Mouse (Mus musculus): ENCODE data around the gene Gm20403. TPM values are rescaled to one million over a fixed set of nuclear protein-coding genes. Genes with fewer than 3 reads are reported as not detected.
A peak's percentile ranks its signal among the peaks of the same experiment; 100 is the strongest.

Gm20403 gene
- polyA plus RNA-seq (2015; fragmentation: Nextera tagmentation; extraction: Ambion mirVana), result not detected in 2 replicates

DNA sequence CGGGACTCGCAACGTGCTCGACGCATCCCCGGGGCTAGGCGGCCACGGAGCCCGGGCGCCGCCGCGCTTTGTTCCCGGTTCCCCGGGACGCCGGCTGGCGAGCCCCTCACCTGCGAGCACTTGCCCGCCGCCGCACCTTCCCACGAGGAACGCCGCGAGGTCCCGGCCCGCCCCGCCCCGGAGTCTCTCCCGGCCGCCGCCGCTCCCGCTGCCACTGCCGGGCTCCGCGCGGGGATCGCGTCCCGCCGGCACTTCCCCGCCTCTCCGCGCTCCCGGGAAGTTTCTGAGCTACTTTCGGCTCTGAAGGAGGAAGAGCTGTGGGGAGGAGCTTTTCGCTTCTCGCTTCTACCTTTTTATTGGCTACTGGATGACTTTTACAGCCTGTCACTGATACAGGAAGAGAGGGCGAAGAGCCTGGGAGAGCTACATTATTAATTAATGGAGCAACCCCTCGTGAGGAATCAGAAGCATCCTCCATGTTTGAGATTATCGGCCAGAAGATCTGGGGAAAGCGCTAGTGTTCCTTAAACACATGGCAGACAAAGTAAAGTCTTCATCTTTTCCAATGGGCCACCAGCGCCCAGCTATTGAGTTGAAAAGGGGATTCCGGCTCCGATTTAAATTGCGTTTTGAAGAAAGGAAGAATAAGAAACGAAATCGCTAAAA lies at the start of gene Gm20403:
Gm20403 (minus strand) TSS at position 478 of the 666 bp plus-strand sequence.
- Histone ChIP-seq H3K4me2 (replicated peaks; ENCODE audit: low read depth) (peak within 1 kb of the TSS; percentile 78), H3K27ac (ENCODE audit: low read depth, low read length) (peak within 1 kb of the TSS; percentile 93), H3K27me3 (replicated peaks; ENCODE audit: control insufficient read depth, insufficient read depth, low read length) (no peaks in the 10 kb centered on the region), H3K36me3 (ENCODE audit: control insufficient read depth, insufficient read depth) (no peaks in the 10 kb centered on the region; the same call in 1 of the 2 replicates), H3K4me1 (replicated peaks; ENCODE audit: control insufficient read depth, insufficient read depth, low read length) (no peaks in the 10 kb centered on the region), H3K4me3 (ENCODE audit: low read depth, low read length) (peak within 1 kb of the TSS; percentile 92), H3K9me3 (ENCODE audit: control insufficient read depth) (no peaks in the 10 kb centered on the region), H3K9ac (ENCODE audit: low read depth, low read length) (peak within 1 kb of the TSS; percentile 80)
- ATAC-seq, result peak; percentile 76
- TF ChIP-seq CTCF (IDR thresholded peaks at IDR 0.05; ENCODE audit: low read depth), result no peak
- under 1% methylated on average over 54 of the region's 60 CpGs for WGBS

DNA sequence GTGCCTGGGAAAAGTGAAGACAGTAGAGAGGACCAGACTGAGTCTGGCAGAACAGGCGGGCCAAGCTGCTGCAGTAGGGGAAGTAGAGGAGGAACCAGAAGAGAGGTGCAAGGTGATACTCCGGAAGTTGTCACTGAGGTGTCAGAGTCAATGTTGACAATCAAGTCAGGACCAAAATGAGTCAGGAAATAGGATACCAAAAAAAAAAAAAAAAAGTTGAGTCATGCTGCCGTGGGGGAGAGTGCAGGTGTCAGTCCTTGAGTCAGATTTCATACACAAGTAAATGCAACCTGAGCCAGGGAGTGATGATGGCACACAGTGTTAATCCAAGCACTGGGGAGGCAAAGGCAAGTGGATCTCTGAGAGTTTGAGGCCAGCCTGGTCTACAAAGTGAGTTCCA lies 40.8 kb upstream of the Gm20403 start:
- no peaks in the 10 kb centered on the region for H3K27me3 ChIP-seq (replicated peaks; ENCODE audit: control insufficient read depth, insufficient read depth, low read length)
- H3K4me2 ChIP-seq (replicated peaks; ENCODE audit: low read depth), result no peak overlapping the region
- no peaks in the 10 kb centered on the region for H3K9me3 ChIP-seq (ENCODE audit: control insufficient read depth)
- H3K4me3 ChIP-seq (ENCODE audit: low read depth, low read length), result no peak overlapping the region
- H3K4me1 ChIP-seq (replicated peaks; ENCODE audit: control insufficient read depth, insufficient read depth, low read length), result no peaks in the 10 kb centered on the region
- no peaks in the 10 kb centered on the region for H3K36me3 ChIP-seq (ENCODE audit: control insufficient read depth, insufficient read depth)
- H3K27ac ChIP-seq (ENCODE audit: low read depth, low read length), result no peak overlapping the region
- WGBS, result 30% methylated on average over 3 of the region's 3 CpGs
- no peak for TF ChIP-seq CTCF (IDR thresholded peaks at IDR 0.05; ENCODE audit: low read depth)
- ATAC-seq, result no peak
- H3K9ac ChIP-seq (ENCODE audit: low read depth, low read length), result no peak overlapping the region

- no peaks in the 10 kb centered on the region for H3K4me1 ChIP-seq (replicated peaks; ENCODE audit: control insufficient read depth, insufficient read depth, low read length)
- H3K4me3 ChIP-seq (ENCODE audit: low read depth, low read length), result no peak overlapping the region
- no peak for ATAC-seq
- H3K27me3 ChIP-seq (replicated peaks; ENCODE audit: control insufficient read depth, insufficient read depth, low read length), result no peaks in the 10 kb centered on the region
- H3K4me2 ChIP-seq (replicated peaks; ENCODE audit: low read depth), result no peak overlapping the region
- TF ChIP-seq CTCF (IDR thresholded peaks at IDR 0.05; ENCODE audit: low read depth), result no peak
- H3K9ac ChIP-seq (ENCODE audit: low read depth, low read length), result no peak overlapping the region
- no peak overlapping the region for H3K27ac ChIP-seq (ENCODE audit: low read depth, low read length)
- no peaks in the 10 kb centered on the region for H3K36me3 ChIP-seq (ENCODE audit: control insufficient read depth, insufficient read depth)
- H3K9me3 ChIP-seq (ENCODE audit: control insufficient read depth), result no peaks in the 10 kb centered on the region
- WGBS, result 81% methylated on average over 2 of the region's 2 CpGs
Observed at GRCm38 (mm10) chr12:55023284-55023683, 37.0 kb upstream of the Gm20403 start.

- TF ChIP-seq CTCF (IDR thresholded peaks at IDR 0.05; ENCODE audit: low read depth), result no peak
- no peak overlapping the region for H3K4me2 ChIP-seq (replicated peaks; ENCODE audit: low read depth)
- no peak for ATAC-seq
- H3K4me3 ChIP-seq (ENCODE audit: low read depth, low read length), result no peak overlapping the region
- no peak overlapping the region for H3K9ac ChIP-seq (ENCODE audit: low read depth, low read length)
- no peaks in the 10 kb centered on the region for H3K36me3 ChIP-seq (ENCODE audit: control insufficient read depth, insufficient read depth)
- WGBS, result 81% methylated on average over 7 of the region's 7 CpGs
- no peaks in the 10 kb centered on the region for H3K27me3 ChIP-seq (replicated peaks; ENCODE audit: control insufficient read depth, insufficient read depth, low read length)
- H3K4me1 ChIP-seq (replicated peaks; ENCODE audit: control insufficient read depth, insufficient read depth, low read length), result no peaks in the 10 kb centered on the region
- no peak overlapping the region for H3K27ac ChIP-seq (ENCODE audit: low read depth, low read length)
- no peaks in the 10 kb centered on the region for H3K9me3 ChIP-seq (ENCODE audit: control insufficient read depth)
Observed at GRCm38 (mm10) chr12:55019421-55019877, 33.1 kb upstream of the Gm20403 start.

DNA sequence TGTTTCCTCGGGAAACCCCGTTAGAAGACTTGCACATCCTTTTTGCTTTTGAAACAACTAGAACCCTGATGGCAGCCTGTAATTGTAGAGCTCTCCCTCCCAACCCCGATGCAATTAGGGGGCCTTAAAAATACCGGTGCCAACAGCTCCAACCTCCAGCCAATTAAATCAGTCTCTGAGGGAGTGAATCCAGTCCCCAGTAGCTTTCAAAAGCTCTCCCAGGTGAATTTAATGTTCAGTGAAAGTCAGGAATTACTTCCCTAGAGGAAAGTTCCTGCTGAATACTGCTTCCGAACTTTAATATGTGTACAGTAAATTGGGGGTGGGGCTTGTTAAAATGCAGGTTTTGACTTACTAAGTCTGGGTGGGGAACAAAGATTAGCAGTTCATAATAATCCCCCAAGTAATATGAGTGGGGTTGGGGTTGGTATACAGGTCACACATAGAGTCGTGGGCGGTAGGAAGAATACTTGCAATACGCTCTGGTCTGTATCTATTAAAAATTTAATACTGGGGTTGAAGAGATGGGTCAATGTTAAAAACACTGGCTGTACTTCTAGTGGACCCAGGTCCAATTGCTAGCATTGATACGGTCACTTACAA lies 30.9 kb upstream of the Gm20403 start:
- 79% methylated on average over 9 of the region's 9 CpGs for WGBS

GRCm38 (mm10) chr12:55016339-55017118 lies 30.2 kb upstream of the Gm20403 start:
- Histone ChIP-seq H3K4me1 (replicated peaks; ENCODE audit: control insufficient read depth, insufficient read depth, low read length) (no peaks in the 10 kb centered on the region), H3K4me3 (ENCODE audit: low read depth, low read length) (no peak overlapping the region), H3K36me3 (ENCODE audit: control insufficient read depth, insufficient read depth) (no peaks in the 10 kb centered on the region), H3K27me3 (replicated peaks; ENCODE audit: control insufficient read depth, insufficient read depth, low read length) (no peaks in the 10 kb centered on the region), H3K9me3 (ENCODE audit: control insufficient read depth) (no peaks in the 10 kb centered on the region), H3K4me2 (replicated peaks; ENCODE audit: low read depth) (no peak overlapping the region), H3K9ac (ENCODE audit: low read depth, low read length) (no peak overlapping the region), H3K27ac (ENCODE audit: low read depth, low read length) (no peak overlapping the region)
- 70% methylated on average over 8 of the region's 8 CpGs for WGBS
- TF ChIP-seq CTCF (IDR thresholded peaks at IDR 0.05; ENCODE audit: low read depth), result no peak
- ATAC-seq, result no peak

More for the DNA sequence above, 30.9 kb upstream of the Gm20403 start:
- no peaks in the 10 kb centered on the region for H3K27me3 ChIP-seq (replicated peaks; ENCODE audit: control insufficient read depth, insufficient read depth, low read length)
- TF ChIP-seq CTCF (IDR thresholded peaks at IDR 0.05; ENCODE audit: low read depth), result no peak
- H3K9me3 ChIP-seq (ENCODE audit: control insufficient read depth), result no peaks in the 10 kb centered on the region
- no peak overlapping the region for H3K4me3 ChIP-seq (ENCODE audit: low read depth, low read length)
- ATAC-seq, result no peak
- H3K36me3 ChIP-seq (ENCODE audit: control insufficient read depth, insufficient read depth), result no peaks in the 10 kb centered on the region
- no peak overlapping the region for H3K4me2 ChIP-seq (replicated peaks; ENCODE audit: low read depth)
- H3K9ac ChIP-seq (ENCODE audit: low read depth, low read length), result no peak overlapping the region
- H3K4me1 ChIP-seq (replicated peaks; ENCODE audit: control insufficient read depth, insufficient read depth, low read length), result no peaks in the 10 kb centered on the region
- no peak overlapping the region for H3K27ac ChIP-seq (ENCODE audit: low read depth, low read length)

Measured in intestine, postnatal 0 days (tissue).